Mouse (Mus musculus) liver, postnatal 0 days (tissue): ENCODE data around the gene Pyroxd1.

ENCODE experiments used
- CTCF ChIP-seq: sonication (generic); IDR thresholded peaks from 2 replicates; pipeline ENCODE4 v1.5.1; 2016; ENCODE audit warnings: antibody characterized with exemption, low read depth
- EP300 ChIP-seq: IDR thresholded peaks from 2 replicates; pipeline ENCODE4 v1.6.1; 2016; ENCODE audit warnings: antibody characterized with exemption, low read depth, mild to moderate bottlenecking

DNA sequence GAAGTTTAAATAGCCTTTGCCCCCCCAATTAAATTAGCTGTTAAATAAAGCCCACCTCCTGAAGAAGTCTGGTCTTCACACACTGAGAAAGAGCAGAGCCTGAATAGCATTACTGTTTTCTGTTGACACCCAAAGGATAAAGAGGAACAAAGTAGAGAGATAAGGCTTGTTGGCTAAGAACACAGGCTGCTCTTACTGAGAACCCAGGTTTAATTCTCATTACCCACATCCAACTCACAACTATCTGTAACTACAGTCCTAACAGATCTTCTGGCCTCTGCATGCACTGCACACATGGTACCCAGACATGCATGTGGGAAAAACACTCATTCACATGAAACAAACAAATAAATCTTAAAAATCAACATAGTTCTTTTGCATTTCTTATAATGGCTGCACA is 28.3 kb upstream of the Pyroxd1 start:
- TF ChIP-seq EP300 (no peak), CTCF (no peak)
